Mouse (Mus musculus): ENCODE measurements at regions not wholly inside any gene's neighbourhood (a gene's known extent, or its start where the extent isn't known, plus 50 kb on each side); places are given as distances from the start of the nearest gene placed in this dataset.

DNA sequence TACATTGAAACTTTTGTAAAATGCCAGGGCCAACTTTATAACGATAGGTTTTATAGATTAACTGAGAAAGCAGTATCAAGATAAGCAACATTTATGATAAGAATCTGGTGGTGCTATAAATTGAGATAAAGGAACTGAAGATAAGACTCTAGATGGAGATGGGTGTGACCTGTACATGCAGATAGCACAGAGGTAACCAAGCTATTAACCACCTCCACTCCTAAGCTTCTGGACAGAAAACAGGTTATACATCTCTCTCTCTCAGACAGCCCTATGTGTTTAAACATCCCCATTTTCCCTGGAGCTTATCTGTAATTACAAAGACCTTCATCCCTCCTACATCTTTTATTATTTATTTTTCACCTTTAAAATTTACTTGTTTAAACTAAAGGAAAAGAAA is 590.5 kb upstream of the Nrg3 start:
- H3K4me2 ChIP-seq = no peak overlapping the region
- no peak for ATAC-seq (replicated peaks)
- H3K36me3 ChIP-seq (replicated peaks) = no peaks in the 10 kb centered on the region
- no peak overlapping the region for H3K27ac ChIP-seq
- H3K9ac ChIP-seq = no peak overlapping the region
- H3K4me1 ChIP-seq = no peaks in the 10 kb centered on the region
- no peaks in the 10 kb centered on the region for H3K9me3 ChIP-seq
- 96% methylated on average over 1 of the region's 1 CpGs for WGBS
- H3K27me3 ChIP-seq (replicated peaks) = no peaks in the 10 kb centered on the region
- no peak overlapping the region for H3K4me3 ChIP-seq

DNA sequence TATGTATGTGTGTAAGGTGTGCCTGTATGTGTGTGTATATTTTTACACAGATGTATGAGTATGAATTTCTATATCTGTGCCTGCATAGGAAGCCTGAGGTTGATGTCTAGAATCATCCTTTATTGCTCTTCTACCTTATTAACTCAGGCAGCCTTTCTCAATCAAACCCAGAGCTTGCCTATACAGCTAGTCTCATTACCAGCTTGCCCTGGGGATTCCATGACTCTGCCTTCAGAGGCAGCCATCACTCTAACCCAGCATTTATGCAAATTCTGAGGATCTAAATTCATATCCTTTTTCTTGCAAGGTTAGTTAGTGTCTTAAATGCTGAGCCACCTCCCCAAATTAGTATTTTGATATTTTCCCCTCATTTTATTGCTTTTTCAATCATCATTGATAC is 569.0 kb upstream of the Nrg3 start:
- no peaks in the 10 kb centered on the region for H3K36me3 ChIP-seq (replicated peaks)
- H3K9me3 ChIP-seq = no peaks in the 10 kb centered on the region
- no peaks in the 10 kb centered on the region for H3K4me1 ChIP-seq
- no peak overlapping the region for H3K9ac ChIP-seq
- H3K27me3 ChIP-seq (replicated peaks) = no peaks in the 10 kb centered on the region
- H3K4me3 ChIP-seq = no peak overlapping the region
- no peak overlapping the region for H3K4me2 ChIP-seq
- no peak overlapping the region for H3K27ac ChIP-seq
- ATAC-seq (replicated peaks) = 0 out of 2 replicates have a peak, but pooled peaks have one; percentile 54

DNA sequence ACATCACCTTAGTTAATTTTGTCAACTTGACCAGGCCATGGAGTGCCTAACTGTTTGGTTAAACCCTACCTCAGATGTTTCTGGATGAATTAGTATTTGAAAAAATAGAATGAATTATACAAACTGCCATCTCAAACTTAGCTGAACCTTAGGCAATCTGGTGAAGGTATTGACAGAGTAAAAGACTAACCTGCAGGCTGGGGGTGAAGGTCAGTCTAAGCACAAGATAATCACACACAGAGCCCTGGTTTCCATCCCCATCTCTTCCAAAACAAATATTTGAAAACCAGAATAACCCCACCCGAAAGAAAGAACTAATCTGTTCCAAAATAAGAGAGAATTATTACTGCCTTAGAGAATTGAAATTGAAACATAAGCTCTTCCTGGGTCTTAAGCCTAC is 563.3 kb upstream of the Nrg3 start:
- H3K9me3 ChIP-seq = no peaks in the 10 kb centered on the region
- no peak overlapping the region for H3K9ac ChIP-seq
- H3K36me3 ChIP-seq (replicated peaks) = no peaks in the 10 kb centered on the region
- no peak overlapping the region for H3K27ac ChIP-seq
- ATAC-seq (replicated peaks) = no peak
- 67% methylated on average over 1 of the region's 1 CpGs for WGBS
- no peak overlapping the region for H3K4me2 ChIP-seq
- no peak overlapping the region for H3K4me3 ChIP-seq
- no peaks in the 10 kb centered on the region for H3K4me1 ChIP-seq
- H3K27me3 ChIP-seq (replicated peaks) = no peaks in the 10 kb centered on the region

DNA sequence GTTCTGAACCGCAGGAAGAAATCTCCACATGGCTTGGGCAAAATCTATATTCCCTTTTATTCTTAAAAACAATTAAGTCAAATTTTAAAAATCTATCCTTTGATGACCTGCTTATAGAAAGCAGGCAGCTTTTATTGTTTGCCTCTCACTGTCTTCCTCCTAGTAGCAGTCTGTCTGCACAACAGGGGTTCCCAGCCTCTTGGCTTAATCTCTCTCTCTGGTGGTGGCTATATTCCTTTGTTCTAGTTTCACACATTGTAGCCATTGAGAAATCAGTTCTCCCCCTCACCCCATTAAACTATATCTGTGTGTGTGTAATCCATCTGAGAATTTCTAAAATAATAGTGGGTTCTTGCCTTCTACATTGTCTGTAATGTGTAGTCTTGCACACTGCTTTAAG is 542.4 kb upstream of the Nrg3 start:
- no peak overlapping the region for H3K9ac ChIP-seq
- H3K27me3 ChIP-seq (replicated peaks) = no peaks in the 10 kb centered on the region
- H3K4me2 ChIP-seq = no peak overlapping the region
- H3K4me1 ChIP-seq = 0 out of 2 replicates have a peak, but pooled peaks cover under 1% of the 10 kb centered on the region
- no peaks in the 10 kb centered on the region for H3K36me3 ChIP-seq (replicated peaks)
- no peak overlapping the region for H3K27ac ChIP-seq
- H3K9me3 ChIP-seq = no peaks in the 10 kb centered on the region
- 49% methylated on average over 1 of the region's 1 CpGs for WGBS
- 0 out of 2 replicates have a peak, but pooled peaks have one; percentile 50 for ATAC-seq (replicated peaks)
- H3K4me3 ChIP-seq = no peak overlapping the region

DNA sequence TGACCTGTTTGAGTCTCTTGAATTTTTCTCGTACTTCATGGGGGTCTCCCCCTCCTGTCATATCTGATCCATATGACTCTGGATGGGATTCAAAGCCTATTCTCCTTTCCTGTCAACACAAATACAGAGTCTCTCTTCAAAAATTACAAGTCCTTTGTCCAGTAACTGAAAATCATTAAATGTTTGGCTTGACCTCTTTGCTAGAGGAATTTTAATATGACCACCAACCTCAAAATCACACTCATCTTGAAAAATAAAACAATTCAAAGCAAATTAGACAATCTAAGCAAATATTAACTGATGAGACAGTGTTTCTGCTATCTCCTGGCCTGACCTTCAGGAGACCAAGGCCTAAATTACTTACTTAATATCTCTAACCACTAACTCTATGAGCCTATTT is 541.8 kb upstream of the Nrg3 start:
- Histone ChIP-seq H3K4me3 (no peak overlapping the region), H3K27ac (no peak overlapping the region), H3K9me3 (no peaks in the 10 kb centered on the region), H3K36me3 (replicated peaks) (no peaks in the 10 kb centered on the region), H3K4me1 (0 out of 2 replicates have a peak, but pooled peaks cover 3% of the 10 kb centered on the region), H3K4me2 (no peak overlapping the region), H3K9ac (no peak overlapping the region), H3K27me3 (replicated peaks) (no peaks in the 10 kb centered on the region)
- 87% methylated on average over 1 of the region's 1 CpGs for WGBS
- no peak for ATAC-seq (replicated peaks)

DNA sequence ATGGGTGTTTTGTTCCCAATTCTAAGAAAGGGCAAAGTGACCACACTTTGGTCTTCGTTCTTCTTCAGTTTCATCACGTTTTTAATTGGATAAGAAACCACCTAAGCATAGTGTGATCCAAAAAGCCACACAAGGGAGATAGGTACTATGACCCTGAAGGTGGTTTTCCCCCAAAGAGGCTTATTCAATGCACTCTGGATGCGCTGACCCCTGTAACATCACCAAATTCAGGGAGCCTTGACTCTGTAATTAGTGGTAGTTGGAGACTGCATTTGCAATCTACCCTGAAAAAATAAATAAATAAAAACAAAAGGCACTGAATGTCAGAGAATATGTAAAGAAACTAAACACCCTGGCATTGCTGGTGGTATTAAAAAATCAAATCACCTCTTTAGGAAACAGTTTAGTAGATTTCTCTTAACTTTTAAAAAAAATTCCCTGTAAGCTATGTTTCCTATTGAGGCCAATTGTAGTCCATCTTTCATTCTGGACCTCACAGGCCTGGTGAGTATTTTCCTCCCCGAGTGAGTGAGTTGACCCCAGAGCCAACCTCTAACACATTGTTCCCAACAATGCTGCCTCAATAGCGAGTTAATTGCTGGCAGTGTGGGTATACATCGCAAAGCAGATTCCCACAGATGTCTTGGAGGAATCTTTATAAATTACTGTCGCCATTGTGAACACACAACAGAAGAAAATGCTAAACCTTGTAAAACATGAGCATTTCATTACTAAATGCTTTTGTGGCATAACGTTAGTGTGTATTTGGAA is 537.1 kb upstream of the Nrg3 start:
- Histone ChIP-seq H3K27me3 (replicated peaks) (no peaks in the 10 kb centered on the region), H3K36me3 (replicated peaks) (no peaks in the 10 kb centered on the region), H3K9ac (no peak overlapping the region), H3K4me1 (0 out of 2 replicates have a peak, but pooled peaks cover 3% of the 10 kb centered on the region), H3K4me3 (no peak overlapping the region), H3K27ac (no peak overlapping the region), H3K4me2 (no peak overlapping the region), H3K9me3 (no peaks in the 10 kb centered on the region)
- ATAC-seq (replicated peaks) = no peak
- WGBS = 38% methylated on average over 8 of the region's 8 CpGs

Data from midbrain, embryonic 15.5 days (tissue).